Mouse (Mus musculus): Measurements from ENCODE around the gene Smu1. TPM values are rescaled to one million over a fixed set of nuclear protein-coding genes. Genes with fewer than 3 reads are reported as not detected.

Smu1 gene
- polyA plus RNA-seq, 1 experiment from 2014 or later, result 100 TPM

GRCm38 (mm10) chr4:40757157-40757779 lies 455 bp downstream of the Smu1 start:
- peak overlapping the region; percentile 84 to 93 for H3K4me3 ChIP-seq (ENCODE audit: control insufficient read depth in 1 of 2, insufficient read depth in 1 of 2, low read depth in 1 of 2, low read length in 2 of 2)
- H3K27ac ChIP-seq (replicated peaks in 1 of 2; ENCODE audit: control insufficient read depth in 1 of 2, insufficient read depth in 1 of 2, low read depth in 2 of 2, low read length in 2 of 2), result peak overlapping the region; percentile 29 to 59; a peak in 3 of 4 replicates
- no peaks in the 10 kb centered on the region for H3K27me3 ChIP-seq (ENCODE audit: control insufficient read depth, insufficient read depth, low read length)
- WGBS, result under 1% methylated on average over 39 of the region's 39 CpGs
- H3K36me3 ChIP-seq (ENCODE audit: control insufficient read depth, insufficient read depth, low read length), result peaks cover 34% of the 10 kb centered on the region
- peak overlapping the region; percentile 90 for H3K9ac ChIP-seq (ENCODE audit: low read length)
- peaks cover 2 to 4% of the 10 kb centered on the region in 2 experiments; a peak in 1 of 4 replicates for H3K4me1 ChIP-seq (ENCODE audit: control insufficient read depth in 2 of 2, insufficient read depth in 2 of 2, low read length in 2 of 2)
- H3K4me2 ChIP-seq (ENCODE audit: low read length), result peak overlapping the region; percentile 73
- no peaks in the 10 kb centered on the region for H3K9me3 ChIP-seq (ENCODE audit: control insufficient read depth, low read length)
- ATAC-seq (ENCODE audit: insufficient number of reproducible peaks, insufficient read depth, low FRiP score, low read depth), result peak; percentile 55; the same call in 1 of the 2 replicates

- 66% methylated on average over 1 of the region's 1 CpGs for WGBS
- Histone ChIP-seq H3K36me3 (ENCODE audit: control insufficient read depth, insufficient read depth, low read length) (peaks cover 91% of the 10 kb centered on the region), H3K27ac (replicated peaks in 1 of 2; ENCODE audit: control insufficient read depth in 1 of 2, insufficient read depth in 1 of 2, low read depth in 2 of 2, low read length in 2 of 2) (no peak overlapping the region), H3K4me3 (ENCODE audit: control insufficient read depth in 1 of 2, insufficient read depth in 1 of 2, low read depth in 1 of 2, low read length in 2 of 2) (no peak overlapping the region), H3K4me1 (ENCODE audit: control insufficient read depth in 2 of 2, insufficient read depth in 2 of 2, low read length in 2 of 2) (no peaks in the 10 kb centered on the region), H3K9ac (ENCODE audit: low read length) (no peak overlapping the region), H3K27me3 (ENCODE audit: control insufficient read depth, insufficient read depth, low read length) (no peaks in the 10 kb centered on the region), H3K9me3 (ENCODE audit: control insufficient read depth, low read length) (no peaks in the 10 kb centered on the region), H3K4me2 (ENCODE audit: low read length) (no peak overlapping the region)
- no peak for ATAC-seq (ENCODE audit: insufficient number of reproducible peaks, insufficient read depth, low FRiP score, low read depth)
Measured at GRCm38 (mm10) chr4:40735351-40735750, 22.4 kb downstream of the Smu1 start.

GRCm38 (mm10) chr4:40731262-40731661 lies 26.5 kb downstream of the Smu1 start:
- H3K27me3 ChIP-seq (ENCODE audit: control insufficient read depth, insufficient read depth, low read length), result no peaks in the 10 kb centered on the region
- no peaks in the 10 kb centered on the region for H3K4me1 ChIP-seq (ENCODE audit: control insufficient read depth in 2 of 2, insufficient read depth in 2 of 2, low read length in 2 of 2)
- no peak for ATAC-seq (ENCODE audit: insufficient number of reproducible peaks, insufficient read depth, low FRiP score, low read depth)

DNA sequence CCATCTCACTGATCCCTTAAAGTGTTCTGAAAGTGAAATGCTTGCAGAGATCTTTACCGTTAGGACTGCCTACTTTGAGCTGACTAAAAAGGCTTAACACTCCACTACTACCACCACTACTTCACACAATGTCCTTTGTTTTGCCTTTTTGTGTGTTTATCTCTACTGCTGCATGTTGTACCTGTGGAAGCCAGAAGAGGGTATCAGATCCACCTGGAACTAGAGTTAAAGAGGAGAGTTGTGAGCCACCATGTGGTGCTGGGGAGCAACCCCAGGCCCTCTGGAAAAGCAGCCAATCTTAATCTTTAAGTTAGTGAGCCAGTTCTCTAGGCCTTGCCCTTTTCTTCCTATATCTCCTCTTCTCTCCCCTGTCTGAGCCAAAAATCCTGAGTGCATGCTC lies 30.5 kb downstream of the Smu1 start:
- Histone ChIP-seq H3K9ac (ENCODE audit: low read length) (no peak overlapping the region), H3K36me3 (ENCODE audit: control insufficient read depth, insufficient read depth, low read length) (peaks cover 83% of the 10 kb centered on the region), H3K4me1 (ENCODE audit: control insufficient read depth in 2 of 2, insufficient read depth in 2 of 2, low read length in 2 of 2) (peaks cover 0 to 16% of the 10 kb centered on the region in 2 experiments; a peak in 3 of 4 replicates), H3K27me3 (ENCODE audit: control insufficient read depth, insufficient read depth, low read length) (no peaks in the 10 kb centered on the region), H3K4me2 (ENCODE audit: low read length) (no peak overlapping the region), H3K4me3 (ENCODE audit: control insufficient read depth in 1 of 2, insufficient read depth in 1 of 2, low read depth in 1 of 2, low read length in 2 of 2) (no peak overlapping the region), H3K27ac (replicated peaks in 1 of 2; ENCODE audit: control insufficient read depth in 1 of 2, insufficient read depth in 1 of 2, low read depth in 2 of 2, low read length in 2 of 2) (no peak overlapping the region), H3K9me3 (ENCODE audit: control insufficient read depth, low read length) (no peaks in the 10 kb centered on the region)
- no peak for ATAC-seq (ENCODE audit: insufficient number of reproducible peaks, insufficient read depth, low FRiP score, low read depth)
- 81% methylated on average over 1 of the region's 1 CpGs for WGBS

More at GRCm38 (mm10) chr4:40731262-40731661, 26.5 kb downstream of the Smu1 start:
- Histone ChIP-seq H3K9ac (ENCODE audit: low read length) (no peak overlapping the region), H3K9me3 (ENCODE audit: control insufficient read depth, low read length) (no peaks in the 10 kb centered on the region), H3K4me3 (ENCODE audit: control insufficient read depth in 1 of 2, insufficient read depth in 1 of 2, low read depth in 1 of 2, low read length in 2 of 2) (no peak overlapping the region), H3K27ac (replicated peaks in 1 of 2; ENCODE audit: control insufficient read depth in 1 of 2, insufficient read depth in 1 of 2, low read depth in 2 of 2, low read length in 2 of 2) (no peak overlapping the region), H3K4me2 (ENCODE audit: low read length) (no peak overlapping the region), H3K36me3 (ENCODE audit: control insufficient read depth, insufficient read depth, low read length) (peaks cover 97% of the 10 kb centered on the region)

- no peaks in the 10 kb centered on the region for H3K9me3 ChIP-seq (ENCODE audit: control insufficient read depth, low read length)
- no peak overlapping the region for H3K27ac ChIP-seq (replicated peaks in 1 of 2; ENCODE audit: control insufficient read depth in 1 of 2, insufficient read depth in 1 of 2, low read depth in 2 of 2, low read length in 2 of 2)
- no peak for ATAC-seq (ENCODE audit: insufficient number of reproducible peaks, insufficient read depth, low FRiP score, low read depth)
- H3K4me2 ChIP-seq (ENCODE audit: low read length), result no peak overlapping the region
- H3K36me3 ChIP-seq (ENCODE audit: control insufficient read depth, insufficient read depth, low read length), result peaks cover 66% of the 10 kb centered on the region
- H3K4me1 ChIP-seq (ENCODE audit: control insufficient read depth in 2 of 2, insufficient read depth in 2 of 2, low read length in 2 of 2), result peaks cover 5 to 22% of the 10 kb centered on the region in 2 experiments
- H3K4me3 ChIP-seq (ENCODE audit: control insufficient read depth in 1 of 2, insufficient read depth in 1 of 2, low read depth in 1 of 2, low read length in 2 of 2), result no peak overlapping the region
- no peaks in the 10 kb centered on the region for H3K27me3 ChIP-seq (ENCODE audit: control insufficient read depth, insufficient read depth, low read length)
- no peak overlapping the region for H3K9ac ChIP-seq (ENCODE audit: low read length)
Measured at GRCm38 (mm10) chr4:40725554-40725953, 32.2 kb downstream of the Smu1 start.

- Histone ChIP-seq H3K4me1 (ENCODE audit: control insufficient read depth in 2 of 2, insufficient read depth in 2 of 2, low read length in 2 of 2) (peaks cover 5 to 22% of the 10 kb centered on the region in 2 experiments), H3K27me3 (ENCODE audit: control insufficient read depth, insufficient read depth, low read length) (no peaks in the 10 kb centered on the region), H3K36me3 (ENCODE audit: control insufficient read depth, insufficient read depth, low read length) (peaks cover 62% of the 10 kb centered on the region), H3K4me2 (ENCODE audit: low read length) (peak overlapping the region; percentile 89; the same call in 1 of the 2 replicates), H3K9me3 (ENCODE audit: control insufficient read depth, low read length) (no peaks in the 10 kb centered on the region), H3K4me3 (ENCODE audit: control insufficient read depth in 1 of 2, insufficient read depth in 1 of 2, low read depth in 1 of 2, low read length in 2 of 2) (peak overlapping the region in 1 of 2 experiments; percentile 4; a peak in 1 of 4 replicates), H3K9ac (ENCODE audit: low read length) (no peak overlapping the region), H3K27ac (replicated peaks in 1 of 2; ENCODE audit: control insufficient read depth in 1 of 2, insufficient read depth in 1 of 2, low read depth in 2 of 2, low read length in 2 of 2) (no peak overlapping the region)
- no peak for ATAC-seq (ENCODE audit: insufficient number of reproducible peaks, insufficient read depth, low FRiP score, low read depth)
- 77% methylated on average over 7 of the region's 7 CpGs for WGBS
Measured at GRCm38 (mm10) chr4:40725141-40725540, 32.6 kb downstream of the Smu1 start.

DNA sequence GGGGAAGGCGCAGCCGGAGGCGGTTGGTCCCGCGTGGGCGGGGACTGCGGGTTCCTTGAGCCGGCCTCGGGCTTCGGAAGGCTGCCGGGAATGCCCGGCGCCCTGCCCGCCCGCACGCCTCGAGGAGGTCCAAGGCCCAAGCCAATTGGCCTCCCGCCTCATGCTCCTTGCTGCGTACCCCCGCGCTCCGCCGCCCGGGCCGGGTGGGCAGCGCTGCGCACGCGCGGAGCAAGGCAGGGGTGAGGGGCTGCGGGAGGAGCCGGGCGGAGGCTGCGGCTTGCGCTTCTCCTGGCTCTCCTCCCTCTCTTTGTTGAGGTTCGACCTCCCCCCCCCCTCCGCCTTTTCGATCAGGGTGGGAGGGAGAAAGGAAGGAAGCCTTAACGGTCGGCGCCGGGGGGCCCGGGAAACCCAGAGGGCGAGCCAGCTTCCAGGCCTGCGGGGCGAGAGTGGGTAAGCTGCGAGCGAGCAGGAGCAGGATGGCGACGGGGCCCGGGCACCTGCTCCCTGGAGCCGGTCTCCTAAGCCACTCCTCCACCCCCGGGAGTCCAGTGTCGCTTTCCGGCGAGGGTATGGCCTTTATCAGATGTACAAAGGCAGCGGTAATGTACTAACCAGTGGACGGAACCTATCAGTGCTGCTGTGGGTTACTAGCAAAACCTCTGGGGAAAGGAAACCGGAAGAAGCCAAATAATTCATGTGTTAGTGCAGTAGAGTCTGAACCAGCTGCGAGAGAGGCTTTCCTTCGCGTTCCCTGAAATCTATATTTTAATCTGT lies 34.8 kb downstream of the Smu1 start:
- under 1% methylated on average over 59 of the region's 62 CpGs for WGBS
- no peaks in the 10 kb centered on the region for H3K27me3 ChIP-seq (ENCODE audit: control insufficient read depth, insufficient read depth, low read length)
- peaks cover 5 to 22% of the 10 kb centered on the region in 2 experiments for H3K4me1 ChIP-seq (ENCODE audit: control insufficient read depth in 2 of 2, insufficient read depth in 2 of 2, low read length in 2 of 2)
- no peaks in the 10 kb centered on the region for H3K9me3 ChIP-seq (ENCODE audit: control insufficient read depth, low read length)
- peak overlapping the region; percentile 88 to 99 for H3K27ac ChIP-seq (replicated peaks in 1 of 2; ENCODE audit: control insufficient read depth in 1 of 2, insufficient read depth in 1 of 2, low read depth in 2 of 2, low read length in 2 of 2)
- peaks cover 39% of the 10 kb centered on the region for H3K36me3 ChIP-seq (ENCODE audit: control insufficient read depth, insufficient read depth, low read length)
- peak overlapping the region; percentile 89 for H3K4me2 ChIP-seq (ENCODE audit: low read length)
- peak overlapping the region; percentile 63 to 98 for H3K4me3 ChIP-seq (ENCODE audit: control insufficient read depth in 1 of 2, insufficient read depth in 1 of 2, low read depth in 1 of 2, low read length in 2 of 2)
- H3K9ac ChIP-seq (ENCODE audit: low read length), result peak overlapping the region; percentile 92
- ATAC-seq (ENCODE audit: insufficient number of reproducible peaks, insufficient read depth, low FRiP score, low read depth), result peak; percentile 82
